Mouse (Mus musculus): Measurements from ENCODE around the gene Zfp513. TPM values are rescaled to one million over a fixed set of nuclear protein-coding genes. Genes with fewer than 3 reads are reported as not detected.
A peak's percentile ranks its signal among the peaks of the same experiment; 100 is the strongest.

The Zfp513 gene
- total RNA-seq, 1 experiment, result 18.5 TPM

GRCm38 (mm10) chr5:31183678-31184077 lies 18.4 kb downstream of the Zfp513 start:
- Histone ChIP-seq H3K9ac (ENCODE audit: insufficient read depth, low read depth, low read length, poor library complexity, severe bottlenecking) (no peak overlapping the region), H3K9me3 (ENCODE audit: control insufficient read depth, insufficient read depth, low read depth, low read length) (no peaks in the 10 kb centered on the region), H3K4me3 (ENCODE audit: insufficient read depth in 1 of 2, low read depth in 1 of 2, low read length in 2 of 2, poor library complexity in 1 of 2, severe bottlenecking in 1 of 2) (no peak overlapping the region), H3K27ac (ENCODE audit: insufficient read depth, low read depth, low read length, poor library complexity, severe bottlenecking) (no peak overlapping the region), H3K4me1 (ENCODE audit: control insufficient read depth in 2 of 2, insufficient read depth in 2 of 2, low read length in 2 of 2, poor library complexity in 1 of 2) (peaks cover 2% of the 10 kb centered on the region in 2 experiments; a peak in 2 of 4 replicates), H3K36me3 (ENCODE audit: control insufficient read depth, insufficient read depth, low read length, poor library complexity, severe bottlenecking) (peaks cover 7% of the 10 kb centered on the region)
- in situ Hi-C loops (cut with MboI; ENCODE audit: low sequenced_read_pairs in 2 of 2, unreplicated experiment in 2 of 2), result no loop called here
- no peak for DNase-seq (ENCODE audit: low read depth, low spot score)
- TF ChIP-seq CHD2 (IDR thresholded peaks at IDR 0.05; ENCODE audit: low read depth, low read length) (no peak), HCFC1 (IDR thresholded peaks at IDR 0.05; ENCODE audit: borderline replicate concordance, insufficient read depth, low read length) (no peak), MAFK (IDR thresholded peaks at IDR 0.05; ENCODE audit: insufficient read depth, low read depth, low read length) (no peak), ZNF384 (IDR thresholded peaks at IDR 0.05; ENCODE audit: low read depth, low read length) (no peak), ZC3H11A (IDR thresholded peaks at IDR 0.05; ENCODE audit: borderline replicate concordance, low read depth, low read length) (no peak)

- H3K36me3 ChIP-seq (ENCODE audit: control insufficient read depth, insufficient read depth, low read length, poor library complexity, severe bottlenecking), result no peaks in the 10 kb centered on the region; the same call in 1 of the 2 replicates
- H3K27ac ChIP-seq (ENCODE audit: insufficient read depth, low read depth, low read length, poor library complexity, severe bottlenecking), result no peak overlapping the region
- H3K9me3 ChIP-seq (ENCODE audit: control insufficient read depth, insufficient read depth, low read depth, low read length), result no peaks in the 10 kb centered on the region
- peaks cover 2% of the 10 kb centered on the region in 2 experiments; a peak in 2 of 4 replicates for H3K4me1 ChIP-seq (ENCODE audit: control insufficient read depth in 2 of 2, insufficient read depth in 2 of 2, low read length in 2 of 2, poor library complexity in 1 of 2)
- no peak for DNase-seq (ENCODE audit: low read depth, low spot score)
- peak overlapping the region in 1 of 2 experiments; percentile 97; a peak in 3 of 4 replicates for H3K4me3 ChIP-seq (ENCODE audit: insufficient read depth in 1 of 2, low read depth in 1 of 2, low read length in 2 of 2, poor library complexity in 1 of 2, severe bottlenecking in 1 of 2)
- in situ Hi-C loops (cut with MboI; ENCODE audit: low sequenced_read_pairs in 2 of 2, unreplicated experiment in 2 of 2), result no loop called here
- peak overlapping the region; percentile 59; the same call in 1 of the 2 replicates for H3K9ac ChIP-seq (ENCODE audit: insufficient read depth, low read depth, low read length, poor library complexity, severe bottlenecking)
- TF ChIP-seq CHD2 (IDR thresholded peaks at IDR 0.05; ENCODE audit: low read depth, low read length) (no peak), ZNF384 (IDR thresholded peaks at IDR 0.05; ENCODE audit: low read depth, low read length) (no peak), ZC3H11A (IDR thresholded peaks at IDR 0.05; ENCODE audit: borderline replicate concordance, low read depth, low read length) (no peak), HCFC1 (IDR thresholded peaks at IDR 0.05; ENCODE audit: borderline replicate concordance, insufficient read depth, low read length) (no peak), MAFK (IDR thresholded peaks at IDR 0.05; ENCODE audit: insufficient read depth, low read depth, low read length) (no peak)
Measured at GRCm38 (mm10) chr5:31181183-31181770, 20.8 kb downstream of the Zfp513 start.

- Histone ChIP-seq H3K9ac (ENCODE audit: insufficient read depth, low read depth, low read length, poor library complexity, severe bottlenecking) (peak within 1 kb of the TSS; percentile 94), H3K27ac (ENCODE audit: insufficient read depth, low read depth, low read length, poor library complexity, severe bottlenecking) (peak within 1 kb of the TSS; percentile 89), H3K4me3 (ENCODE audit: insufficient read depth in 1 of 2, low read depth in 1 of 2, low read length in 2 of 2, poor library complexity in 1 of 2, severe bottlenecking in 1 of 2) (peak within 1 kb of the TSS; percentile 95 to 97), H3K4me1 (ENCODE audit: control insufficient read depth in 2 of 2, insufficient read depth in 2 of 2, low read length in 2 of 2, poor library complexity in 1 of 2) (peaks cover 2% of the 10 kb centered on the region in 2 experiments; a peak in 2 of 4 replicates), H3K36me3 (ENCODE audit: control insufficient read depth, insufficient read depth, low read length, poor library complexity, severe bottlenecking) (no peaks in the 10 kb centered on the region; the same call in 1 of the 2 replicates), H3K9me3 (ENCODE audit: control insufficient read depth, insufficient read depth, low read depth, low read length) (no peaks in the 10 kb centered on the region)
- DNase-seq (ENCODE audit: low read depth, low spot score), result peak; percentile 95
- in situ Hi-C loops (cut with MboI; ENCODE audit: low sequenced_read_pairs in 2 of 2, unreplicated experiment in 2 of 2), result no loop called here
- TF ChIP-seq MAFK (IDR thresholded peaks at IDR 0.05; ENCODE audit: insufficient read depth, low read depth, low read length) (no peak), HCFC1 (IDR thresholded peaks at IDR 0.05; ENCODE audit: borderline replicate concordance, insufficient read depth, low read length) (peak; percentile 78), ZNF384 (IDR thresholded peaks at IDR 0.05; ENCODE audit: low read depth, low read length) (no peak)
Measured at GRCm38 (mm10) chr5:31179766-31180630, 22.1 kb downstream of the Zfp513 start, which contains the start of the genes Gm29609 and Gtf3c2. Gm29609 (minus strand) TSS chr5:31179911. Gtf3c2 (minus strand) TSS chr5:31180144.

- Histone ChIP-seq H3K4me1 (ENCODE audit: control insufficient read depth in 2 of 2, insufficient read depth in 2 of 2, low read length in 2 of 2, poor library complexity in 1 of 2) (peaks cover 2% of the 10 kb centered on the region in 2 experiments; a peak in 2 of 4 replicates), H3K9ac (ENCODE audit: insufficient read depth, low read depth, low read length, poor library complexity, severe bottlenecking) (peak overlapping the region; percentile 94), H3K4me3 (ENCODE audit: insufficient read depth in 1 of 2, low read depth in 1 of 2, low read length in 2 of 2, poor library complexity in 1 of 2, severe bottlenecking in 1 of 2) (peak overlapping the region; percentile 95 to 97), H3K27ac (ENCODE audit: insufficient read depth, low read depth, low read length, poor library complexity, severe bottlenecking) (peak overlapping the region; percentile 89), H3K9me3 (ENCODE audit: control insufficient read depth, insufficient read depth, low read depth, low read length) (no peaks in the 10 kb centered on the region), H3K36me3 (ENCODE audit: control insufficient read depth, insufficient read depth, low read length, poor library complexity, severe bottlenecking) (peaks cover 2% of the 10 kb centered on the region)
- no peak for TF ChIP-seq HCFC1 (IDR thresholded peaks at IDR 0.05; ENCODE audit: borderline replicate concordance, insufficient read depth, low read length)
- in situ Hi-C loops (cut with MboI; ENCODE audit: low sequenced_read_pairs in 2 of 2, unreplicated experiment in 2 of 2), result no loop called here
- DNase-seq (ENCODE audit: low read depth, low spot score), result peak; percentile 41
Measured at GRCm38 (mm10) chr5:31179301-31179765, 22.8 kb downstream of the Zfp513 start.
